Mouse (Mus musculus): ENCODE data around the gene Pten. TPM values are rescaled to one million over a fixed set of nuclear protein-coding genes. Genes with fewer than 3 reads are reported as not detected.
"Not testable (repeated sequence)": the region's sequence is repeated elsewhere in the genome, so short reads cannot be mapped to it uniquely, and the experiment has no call there.

The Pten gene
- polyA plus RNA-seq, 1 experiment from 2014 or later, result 5.4 TPM

DNA sequence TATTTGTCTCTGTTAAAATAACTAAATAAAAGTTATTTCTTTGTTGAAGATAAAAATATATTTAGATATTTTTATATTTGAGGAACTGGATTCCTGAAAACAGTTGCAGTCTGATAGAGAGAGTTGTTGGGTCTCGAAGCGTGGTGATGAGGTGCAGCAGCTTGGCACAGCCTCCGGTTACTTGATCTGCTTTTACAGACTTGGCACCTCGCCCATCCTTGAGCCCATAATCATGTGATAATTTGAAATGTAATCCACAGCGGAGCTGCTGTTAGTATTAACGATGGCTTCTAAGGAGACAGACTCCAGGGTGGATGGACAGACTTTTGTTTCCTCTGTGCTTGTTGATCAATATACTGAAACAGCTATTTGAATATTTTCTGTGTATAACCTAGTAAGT lies 35.3 kb downstream of the Pten start:
- H3K36me3 ChIP-seq, result no peaks in the 10 kb centered on the region
- no peaks in the 10 kb centered on the region for H3K9me3 ChIP-seq
- no peak overlapping the region for H3K4me3 ChIP-seq
- no peak for DNase-seq (ENCODE audit: low spot score)
- H3K4me1 ChIP-seq, result peaks cover 26% of the 10 kb centered on the region
- H3K27ac ChIP-seq, result no peak overlapping the region
- 46% methylated on average over 6 of the region's 6 CpGs for WGBS
- no peaks in the 10 kb centered on the region for H3K27me3 ChIP-seq (ENCODE audit: insufficient read depth, poor library complexity, severe bottlenecking)

DNA sequence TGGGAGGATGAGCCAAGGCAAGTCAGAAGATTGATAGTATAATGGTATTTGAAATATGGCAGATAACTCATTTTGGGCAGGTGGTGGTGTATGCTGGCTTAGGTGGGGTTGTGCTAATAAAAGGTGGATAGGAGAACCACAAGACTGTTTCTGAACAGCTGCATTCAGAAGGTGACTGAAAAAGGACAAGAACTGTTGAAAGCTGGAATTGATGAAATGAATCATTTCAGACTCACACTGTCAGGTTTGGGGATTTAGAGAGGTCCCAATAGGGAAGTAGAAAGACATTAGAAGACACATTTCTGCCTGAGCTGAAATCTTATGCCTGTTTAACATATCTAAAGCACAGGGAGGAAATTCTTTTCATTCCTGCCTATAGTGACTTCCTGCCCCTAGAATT lies 36.6 kb downstream of the Pten start:
- Histone ChIP-seq H3K9me3 (no peaks in the 10 kb centered on the region), H3K36me3 (no peaks in the 10 kb centered on the region), H3K4me3 (no peak overlapping the region), H3K27ac (no peak overlapping the region), H3K4me1 (peaks cover 14% of the 10 kb centered on the region), H3K27me3 (ENCODE audit: insufficient read depth, poor library complexity, severe bottlenecking) (no peaks in the 10 kb centered on the region)
- DNase-seq (ENCODE audit: low spot score), result no peak

DNA sequence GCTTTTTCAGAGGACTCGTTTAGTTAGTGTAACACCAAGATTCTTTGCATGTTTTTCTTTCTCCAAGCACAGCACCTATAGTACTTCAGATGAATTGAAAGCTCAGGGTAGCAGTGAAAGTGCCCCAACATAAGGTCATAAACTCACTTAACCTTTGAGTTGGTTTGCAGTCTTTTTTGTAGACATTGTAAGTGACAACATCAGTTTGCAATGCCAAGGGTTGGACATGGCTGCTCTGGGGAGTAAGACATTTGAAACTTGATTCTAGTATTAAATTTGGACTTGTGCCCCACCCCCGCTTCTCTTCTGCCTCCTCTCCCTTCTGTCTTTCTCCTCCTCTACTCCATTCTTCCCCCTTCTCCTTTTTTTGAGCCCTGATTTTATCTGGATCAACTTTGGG lies 43.3 kb downstream of the Pten start:
- Histone ChIP-seq H3K27me3 (ENCODE audit: insufficient read depth, poor library complexity, severe bottlenecking) (no peaks in the 10 kb centered on the region), H3K4me3 (no peak overlapping the region), H3K9me3 (no peaks in the 10 kb centered on the region), H3K4me1 (no peaks in the 10 kb centered on the region), H3K36me3 (peaks cover 9% of the 10 kb centered on the region; the same call in 1 of the 2 replicates), H3K27ac (no peak overlapping the region)
- no peak for DNase-seq (ENCODE audit: low spot score)
- 85% methylated on average over 2 of the region's 2 CpGs for WGBS

DNA sequence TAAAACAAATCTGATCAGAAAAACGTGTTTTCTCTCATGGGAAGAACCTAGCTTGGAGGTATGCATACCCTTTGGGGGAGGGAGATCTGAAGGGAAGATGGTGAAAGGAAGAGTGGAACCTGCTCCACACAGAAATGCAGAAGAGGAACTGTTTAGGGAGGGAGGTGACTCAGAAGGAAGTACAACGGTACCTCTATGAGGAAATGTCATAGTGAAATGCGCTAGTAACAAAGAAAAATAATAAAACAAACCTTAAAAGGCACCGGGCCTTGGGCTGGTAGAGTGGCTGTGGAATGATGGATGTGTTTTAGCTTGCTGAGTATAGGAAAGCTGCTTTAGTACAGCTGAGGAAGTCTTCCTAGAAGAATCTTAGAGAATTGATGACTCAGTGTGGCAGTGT lies 47.4 kb downstream of the Pten start:
- no peak for DNase-seq (ENCODE audit: low spot score)
- WGBS, result 80% methylated on average over 4 of the region's 4 CpGs
- Histone ChIP-seq H3K4me3 (no peak overlapping the region), H3K36me3 (peaks cover 9% of the 10 kb centered on the region; the same call in 1 of the 2 replicates), H3K9me3 (no peaks in the 10 kb centered on the region), H3K4me1 (no peaks in the 10 kb centered on the region), H3K27ac (no peak overlapping the region), H3K27me3 (ENCODE audit: insufficient read depth, poor library complexity, severe bottlenecking) (no peaks in the 10 kb centered on the region)

DNA sequence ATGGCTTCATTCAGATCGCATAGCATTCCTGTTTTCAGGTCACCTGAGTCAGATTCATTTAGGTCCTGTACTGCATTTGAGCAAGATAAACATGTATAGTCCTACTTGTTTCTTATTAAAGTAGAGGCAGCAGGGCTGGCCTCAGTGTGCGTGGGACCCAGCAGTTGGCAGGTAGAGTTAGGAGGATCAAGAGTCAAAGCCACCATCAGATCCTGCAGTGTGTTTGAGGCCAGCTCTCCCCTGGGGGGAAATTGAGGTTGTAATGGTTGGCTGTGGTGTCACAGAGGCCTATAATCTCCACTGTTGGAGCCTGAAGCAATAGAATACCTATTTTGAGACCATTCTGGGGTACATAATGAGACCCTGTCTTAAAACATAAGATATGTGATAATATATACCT lies 50.3 kb downstream of the Pten start:
- Histone ChIP-seq H3K4me1 (no peaks in the 10 kb centered on the region), H3K36me3 (peaks cover 14% of the 10 kb centered on the region; the same call in 1 of the 2 replicates), H3K9me3 (no peaks in the 10 kb centered on the region), H3K27ac (no peak overlapping the region), H3K27me3 (ENCODE audit: insufficient read depth, poor library complexity, severe bottlenecking) (no peaks in the 10 kb centered on the region), H3K4me3 (no peak overlapping the region)
- no peak for DNase-seq (ENCODE audit: low spot score)
- 92% methylated on average over 2 of the region's 2 CpGs for WGBS

DNA sequence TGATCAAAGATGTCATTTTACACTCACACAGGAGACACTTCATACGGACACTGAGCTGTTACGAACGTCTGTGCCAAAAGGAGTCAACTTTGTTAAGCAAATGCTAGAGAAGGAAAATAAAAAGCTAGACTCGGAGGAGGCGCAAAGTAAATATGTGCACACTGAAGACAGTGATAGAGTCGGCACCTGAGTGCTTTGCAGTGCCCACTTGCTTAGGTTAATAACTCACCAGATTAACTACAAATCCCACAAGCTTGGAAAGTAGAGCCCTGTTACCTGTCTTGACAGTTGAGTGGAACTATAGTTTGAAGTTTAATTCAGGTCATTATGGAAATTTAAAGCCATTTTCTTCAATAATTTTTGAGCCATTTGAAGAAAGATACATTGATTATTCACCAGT lies 51.4 kb downstream of the Pten start:
- H3K36me3 ChIP-seq, result peaks cover 10% of the 10 kb centered on the region; the same call in 1 of the 2 replicates
- no peaks in the 10 kb centered on the region for H3K4me1 ChIP-seq
- DNase-seq (ENCODE audit: low spot score), result no peak
- H3K27ac ChIP-seq, result no peak overlapping the region
- no peaks in the 10 kb centered on the region for H3K27me3 ChIP-seq (ENCODE audit: insufficient read depth, poor library complexity, severe bottlenecking)
- WGBS, result 85% methylated on average over 6 of the region's 6 CpGs
- no peaks in the 10 kb centered on the region for H3K9me3 ChIP-seq
- H3K4me3 ChIP-seq, result no peak overlapping the region

DNA sequence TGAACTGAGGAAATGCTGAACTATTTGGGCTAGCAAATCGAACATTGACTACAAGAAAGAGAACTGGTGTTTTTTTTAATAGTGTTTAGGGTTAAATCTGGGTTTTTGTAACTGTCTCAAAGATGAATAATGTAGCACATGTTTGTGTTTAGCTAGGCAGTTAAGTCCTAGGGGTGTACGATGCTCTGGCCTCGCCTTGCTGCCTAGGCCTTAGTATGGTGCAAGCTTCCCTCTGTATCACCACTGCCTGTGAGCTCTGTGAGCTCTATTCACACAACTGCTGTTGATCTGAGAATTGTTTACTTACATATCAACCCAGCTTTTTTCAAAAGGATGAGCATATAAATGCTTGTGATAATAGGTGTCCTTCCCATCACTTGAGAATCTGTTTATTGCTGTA lies 51.8 kb downstream of the Pten start:
- 89% methylated on average over 3 of the region's 3 CpGs for WGBS
- Histone ChIP-seq H3K36me3 (peaks cover 10% of the 10 kb centered on the region; the same call in 1 of the 2 replicates), H3K27me3 (ENCODE audit: insufficient read depth, poor library complexity, severe bottlenecking) (no peaks in the 10 kb centered on the region), H3K4me3 (no peak overlapping the region), H3K9me3 (no peaks in the 10 kb centered on the region), H3K4me1 (no peaks in the 10 kb centered on the region), H3K27ac (no peak overlapping the region)
- DNase-seq (ENCODE audit: low spot score), result no peak

DNA sequence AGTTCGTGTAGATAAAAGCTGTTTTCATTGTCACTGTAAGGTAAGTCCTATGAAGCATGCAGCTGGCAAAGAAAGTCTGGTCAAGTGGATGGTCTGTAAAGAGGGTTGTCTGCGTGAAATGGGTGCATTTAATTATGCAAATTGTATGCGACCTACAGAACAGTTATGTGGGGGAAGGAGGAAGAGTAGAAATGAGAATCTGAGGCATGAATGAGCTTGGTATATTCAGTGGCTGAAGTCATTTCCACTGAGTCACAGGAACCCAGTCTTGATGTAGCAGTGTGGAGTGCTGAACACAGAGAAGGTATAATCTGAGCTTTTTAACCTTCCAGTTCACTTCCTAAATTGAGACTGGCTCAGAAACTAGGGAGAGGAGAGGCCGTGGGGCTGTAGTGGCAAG lies 61.5 kb downstream of the Pten start:
- H3K36me3 ChIP-seq, result peaks cover 16% of the 10 kb centered on the region
- H3K27ac ChIP-seq, result no peak overlapping the region
- no peaks in the 10 kb centered on the region for H3K9me3 ChIP-seq
- no peaks in the 10 kb centered on the region for H3K27me3 ChIP-seq (ENCODE audit: insufficient read depth, poor library complexity, severe bottlenecking)
- WGBS, result 85% methylated on average over 4 of the region's 4 CpGs
- no peak for DNase-seq (ENCODE audit: low spot score)
- no peaks in the 10 kb centered on the region for H3K4me1 ChIP-seq
- no peak overlapping the region for H3K4me3 ChIP-seq

DNA sequence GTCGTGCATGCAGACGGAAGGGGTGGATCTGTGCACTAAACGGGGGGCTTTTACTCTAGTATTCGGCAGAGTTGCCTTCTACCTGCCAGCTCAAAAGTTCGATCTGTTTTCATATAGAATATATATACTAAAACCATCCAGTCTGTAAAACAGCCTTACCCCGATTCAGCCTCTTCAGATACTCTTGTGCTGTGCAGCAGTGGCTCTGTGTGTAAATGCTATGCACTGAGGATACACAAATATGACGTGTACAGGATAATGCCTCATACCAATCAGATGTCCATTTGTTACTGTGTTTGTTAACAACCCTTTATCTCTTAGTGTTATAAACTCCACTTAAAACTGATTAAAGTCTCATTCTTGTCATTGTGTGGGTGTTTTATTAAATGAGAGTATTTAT lies 65.7 kb downstream of the Pten start:
- H3K9me3 ChIP-seq; H3K4me1 ChIP-seq; DNase-seq (ENCODE audit: low spot score); H3K4me3 ChIP-seq; H3K27ac ChIP-seq; H3K27me3 ChIP-seq (ENCODE audit: insufficient read depth, poor library complexity, severe bottlenecking): not testable (repeated sequence)
- WGBS, result no CpG with 5 or more reads among the region's 7 CpGs
- peaks cover 13% of the 10 kb centered on the region for H3K36me3 ChIP-seq

DNA sequence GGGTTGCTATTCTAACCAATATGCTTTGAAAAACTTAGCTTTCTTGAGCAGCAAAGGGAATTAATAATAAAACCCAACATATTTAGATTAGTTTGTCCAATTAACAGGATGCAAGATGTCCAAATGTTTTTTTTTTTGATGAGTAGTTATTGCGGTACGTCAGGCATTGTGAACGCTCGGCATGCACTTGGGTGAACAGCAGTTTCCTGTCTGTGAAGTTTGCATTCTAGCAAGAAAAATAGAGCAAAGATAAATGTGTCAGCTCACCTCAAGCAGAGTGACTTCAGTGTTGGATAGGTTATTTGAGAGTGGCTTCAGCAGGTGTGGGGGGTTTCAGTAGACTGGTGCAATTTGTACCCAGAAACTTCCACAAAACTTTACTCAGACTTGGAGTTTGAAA lies 69.3 kb downstream of the Pten start:
- H3K27ac ChIP-seq, result no peak overlapping the region
- no peak for DNase-seq (ENCODE audit: low spot score)
- no peaks in the 10 kb centered on the region for H3K36me3 ChIP-seq
- H3K27me3 ChIP-seq (ENCODE audit: insufficient read depth, poor library complexity, severe bottlenecking), result no peaks in the 10 kb centered on the region
- H3K4me3 ChIP-seq, result no peak overlapping the region
- H3K9me3 ChIP-seq, result no peaks in the 10 kb centered on the region
- no peaks in the 10 kb centered on the region for H3K4me1 ChIP-seq
- WGBS, result 87% methylated on average over 4 of the region's 4 CpGs

DNA sequence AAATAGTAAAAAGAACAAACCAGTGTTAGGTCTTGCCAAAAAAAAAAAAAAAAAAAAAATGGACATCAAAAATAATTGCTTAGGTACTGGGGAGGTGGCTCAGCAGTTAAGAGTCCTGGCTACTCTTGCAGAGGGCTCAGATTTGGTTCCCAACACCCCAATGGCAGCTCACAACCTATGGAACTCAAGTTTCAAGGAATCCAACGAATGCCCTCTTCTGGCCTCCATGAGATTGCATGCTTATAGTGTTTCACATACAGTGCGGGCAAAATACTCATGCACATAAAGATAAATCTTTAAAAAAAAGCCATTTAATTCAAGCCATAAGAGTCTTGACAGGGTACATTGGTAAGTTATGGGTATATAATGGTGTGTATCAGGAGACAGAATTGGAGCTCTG lies 72.6 kb downstream of the Pten start:
- 85% methylated on average over 2 of the region's 2 CpGs for WGBS
- H3K27me3 ChIP-seq (ENCODE audit: insufficient read depth, poor library complexity, severe bottlenecking), result no peaks in the 10 kb centered on the region
- H3K36me3 ChIP-seq, result no peaks in the 10 kb centered on the region
- no peak overlapping the region for H3K27ac ChIP-seq
- no peaks in the 10 kb centered on the region for H3K4me1 ChIP-seq
- no peaks in the 10 kb centered on the region for H3K9me3 ChIP-seq
- H3K4me3 ChIP-seq, result no peak overlapping the region
- no peak for DNase-seq (ENCODE audit: low spot score)

DNA sequence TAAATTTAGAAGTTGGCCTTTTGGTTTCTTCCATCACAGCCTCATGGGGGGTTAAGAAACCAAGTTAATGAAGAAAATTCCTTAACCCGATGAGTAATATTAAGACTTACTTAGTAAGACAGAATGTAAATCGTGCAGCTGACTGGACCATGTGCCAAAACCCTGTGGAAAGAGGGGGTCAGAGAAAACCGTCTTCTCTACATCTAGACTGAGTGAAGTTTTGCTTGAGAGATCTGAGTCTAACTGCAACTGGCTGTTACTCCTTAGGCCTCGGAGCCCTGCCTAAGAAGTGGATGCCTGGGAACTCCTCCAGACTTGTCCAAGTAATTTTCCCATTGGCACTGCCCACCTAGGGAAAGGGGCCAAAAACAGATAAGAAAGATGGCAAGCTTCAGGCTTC lies 74.0 kb downstream of the Pten start:
- H3K9me3 ChIP-seq, result no peaks in the 10 kb centered on the region
- 88% methylated on average over 4 of the region's 4 CpGs for WGBS
- no peak overlapping the region for H3K27ac ChIP-seq
- H3K4me3 ChIP-seq, result no peak overlapping the region
- DNase-seq (ENCODE audit: low spot score), result no peak
- no peaks in the 10 kb centered on the region for H3K4me1 ChIP-seq
- no peaks in the 10 kb centered on the region for H3K27me3 ChIP-seq (ENCODE audit: insufficient read depth, poor library complexity, severe bottlenecking)
- no peaks in the 10 kb centered on the region for H3K36me3 ChIP-seq

DNA sequence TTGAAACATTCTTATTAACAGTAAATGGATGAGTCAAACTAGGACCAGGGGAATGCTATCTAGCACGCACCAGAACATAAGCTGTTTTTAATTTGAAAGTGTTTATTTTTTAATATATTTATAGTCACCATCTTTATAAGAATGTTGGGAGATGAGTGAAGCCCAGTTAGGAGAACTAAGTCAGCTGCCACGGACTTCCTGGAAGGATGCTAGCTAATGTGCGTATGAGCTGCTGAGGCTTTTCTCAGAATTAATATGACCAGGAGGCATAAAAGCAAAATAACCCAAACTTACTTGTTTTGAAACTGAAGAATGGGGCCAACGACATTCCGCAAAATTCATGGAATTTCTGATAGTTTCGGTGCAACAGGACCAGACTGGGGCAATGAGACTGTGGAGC lies 83.2 kb downstream of the Pten start:
- H3K27me3 ChIP-seq (ENCODE audit: insufficient read depth, poor library complexity, severe bottlenecking), result no peaks in the 10 kb centered on the region
- no peak overlapping the region for H3K27ac ChIP-seq
- H3K36me3 ChIP-seq, result no peaks in the 10 kb centered on the region
- no peak overlapping the region for H3K4me3 ChIP-seq
- DNase-seq (ENCODE audit: low spot score), result no peak
- WGBS, result 91% methylated on average over 6 of the region's 6 CpGs
- H3K4me1 ChIP-seq, result no peaks in the 10 kb centered on the region
- H3K9me3 ChIP-seq, result 0 out of 2 replicates have a peak, but pooled peaks cover 2% of the 10 kb centered on the region

DNA sequence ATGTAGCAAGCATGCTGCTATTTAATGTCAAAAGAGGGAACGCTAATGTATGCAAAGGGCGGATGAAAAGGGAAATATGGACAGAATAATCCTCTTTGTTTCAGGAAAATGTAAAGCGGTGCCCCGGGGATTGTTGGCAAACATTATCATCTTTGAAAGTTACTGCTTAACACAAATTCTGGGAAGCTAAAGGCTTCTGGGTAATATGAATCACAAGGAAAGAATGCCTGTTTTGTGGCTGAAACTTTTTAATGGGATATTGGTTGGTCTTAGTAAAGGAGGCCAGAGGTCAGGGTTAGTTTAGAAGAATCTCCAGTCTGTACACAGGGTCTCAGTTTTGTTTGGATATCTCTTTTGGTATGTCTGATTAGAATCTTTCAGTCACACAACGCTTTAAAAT lies 87.2 kb downstream of the Pten start:
- H3K4me1 ChIP-seq, result no peaks in the 10 kb centered on the region
- no peaks in the 10 kb centered on the region for H3K27me3 ChIP-seq (ENCODE audit: insufficient read depth, poor library complexity, severe bottlenecking)
- no peak overlapping the region for H3K4me3 ChIP-seq
- no peak for DNase-seq (ENCODE audit: low spot score)
- no peaks in the 10 kb centered on the region for H3K9me3 ChIP-seq
- WGBS, result 88% methylated on average over 5 of the region's 5 CpGs
- H3K36me3 ChIP-seq, result no peaks in the 10 kb centered on the region
- no peak overlapping the region for H3K27ac ChIP-seq
